Mouse (Mus musculus) midbrain, postnatal 0 days (tissue): ENCODE measurements around the gene Fyn. TPM values are rescaled to one million over a fixed set of nuclear protein-coding genes. Genes with fewer than 3 reads are reported as not detected.
A peak's percentile ranks its signal among the peaks of the same experiment; 100 is the strongest.

ENCODE experiments used
- ATAC-seq: fragments of 200-750 bp; cut with Nextera tagmentation; 2 replicates; pipeline ENCODE4 v1.8.0; 2017; ENCODE audit warnings: moderate number of reproducible peaks, mild to moderate bottlenecking, moderate TSS enrichment, moderate library complexity; ENCODE audit not compliant: low FRiP score
- DNase-seq: peaks from one replicate; pipeline ENCODE4 v3.0.0-alpha.2; 2015; ENCODE audit warnings: low spot score
- H3K27ac ChIP-seq: fragments of 300-500 bp; sonication (generic); 2 replicates; pipeline ENCODE4 v1.5.1; 2014; ENCODE audit warnings: low read depth, mild to moderate bottlenecking, low read length, mixed read lengths
- H3K27me3 ChIP-seq: fragments of 300-500 bp; sonication (generic); 2 replicates; pipeline ENCODE4 v1.6.1; 2014; ENCODE audit warnings: low read length, control low read depth, mixed read lengths; ENCODE audit not compliant: insufficient read depth
- H3K36me3 ChIP-seq: fragments of 300-500 bp; sonication (generic); 2 replicates; pipeline ENCODE4 v1.6.1; 2014; ENCODE audit warnings: low read length, control low read depth, mixed read lengths; ENCODE audit not compliant: insufficient read depth
- H3K4me1 ChIP-seq: fragments of 300-500 bp; sonication (generic); 2 replicates; pipeline ENCODE4 v1.6.1; 2014; ENCODE audit warnings: mild to moderate bottlenecking, control low read depth, antibody characterized with exemption, low read length, mixed read lengths; ENCODE audit not compliant: insufficient read depth
- H3K4me2 ChIP-seq: fragments of 300-500 bp; sonication (generic); 2 replicates; pipeline ENCODE4 v1.6.1; 2014; ENCODE audit warnings: low read depth, mild to moderate bottlenecking, low read length, mixed read lengths; ENCODE audit not compliant: poor library complexity, severe bottlenecking
- H3K4me3 ChIP-seq: fragments of 300-500 bp; sonication (generic); 2 replicates; pipeline ENCODE4 v1.5.1; 2014; ENCODE audit warnings: low read depth, mild to moderate bottlenecking, low read length, moderate library complexity
- H3K9ac ChIP-seq: fragments of 300-500 bp; sonication (generic); replicated peaks from 2 replicates; pipeline ENCODE4 v1.6.1; 2014; ENCODE audit warnings: mild to moderate bottlenecking, low read length, moderate library complexity, mixed read lengths; ENCODE audit not compliant: poor library complexity, severe bottlenecking
- H3K9me3 ChIP-seq: fragments of 300-500 bp; sonication (generic); 2 replicates; pipeline ENCODE4 v1.6.1; 2016; ENCODE audit warnings: low read length, control low read depth
- CTCF ChIP-seq: IDR thresholded peaks from 2 replicates; pipeline ENCODE4 v1.5.1; 2016; ENCODE audit warnings: antibody characterized with exemption, mild to moderate bottlenecking
- WGBS: fragments of 180-500 bp; shearing (Covaris S2); extraction: QIAGEN DNeasy Blood & Tissue Kit; methylation state at CpG from one replicate; pipeline ENCODE4 v1.1.7; 2014; 5-methylcytosine and 5-hydroxymethylcytosine counted together
- polyA plus RNA-seq: library from polyadenylated mRNA; unstranded; fragments of >200 nt; fragmentation: Nextera tagmentation; extraction: Ambion mirVana; gene quantifications from 2 replicates; pipeline ENCODE4 v1.2.1, GENCODE M21; 2015
- total RNA-seq: library from RNA; depleted of rRNA; stranded (reverse); fragments of >200 nt; gene quantifications from 2 replicates; pipeline ENCODE4 v1.2.3, GENCODE M21; 2014

Gene Fyn
- total and polyA plus RNA-seq, 2 experiments from 2014 or later, result 82.9 to 121 TPM

- TF ChIP-seq CTCF, result no peak
- H3K9me3 ChIP-seq, result no peaks in the 10 kb centered on the region
- H3K4me3 ChIP-seq, result no peak overlapping the region
- DNase-seq (no peak), ATAC-seq (no peak)
- H3K27ac ChIP-seq, result no peak overlapping the region
- no peaks in the 10 kb centered on the region for H3K27me3 ChIP-seq
- H3K9ac ChIP-seq, result no peak overlapping the region
- peaks cover 9% of the 10 kb centered on the region; the same call in 1 of the 2 replicates for H3K4me1 ChIP-seq
- peaks cover 4% of the 10 kb centered on the region; the same call in 1 of the 2 replicates for H3K36me3 ChIP-seq
- WGBS, result 62% methylated on average over 4 of the region's 4 CpGs
- H3K4me2 ChIP-seq, result no peak overlapping the region
These were observed 86.7 kb downstream of the Fyn start for GRCm38 (mm10) chr10:39455344-39455743.

DNA sequence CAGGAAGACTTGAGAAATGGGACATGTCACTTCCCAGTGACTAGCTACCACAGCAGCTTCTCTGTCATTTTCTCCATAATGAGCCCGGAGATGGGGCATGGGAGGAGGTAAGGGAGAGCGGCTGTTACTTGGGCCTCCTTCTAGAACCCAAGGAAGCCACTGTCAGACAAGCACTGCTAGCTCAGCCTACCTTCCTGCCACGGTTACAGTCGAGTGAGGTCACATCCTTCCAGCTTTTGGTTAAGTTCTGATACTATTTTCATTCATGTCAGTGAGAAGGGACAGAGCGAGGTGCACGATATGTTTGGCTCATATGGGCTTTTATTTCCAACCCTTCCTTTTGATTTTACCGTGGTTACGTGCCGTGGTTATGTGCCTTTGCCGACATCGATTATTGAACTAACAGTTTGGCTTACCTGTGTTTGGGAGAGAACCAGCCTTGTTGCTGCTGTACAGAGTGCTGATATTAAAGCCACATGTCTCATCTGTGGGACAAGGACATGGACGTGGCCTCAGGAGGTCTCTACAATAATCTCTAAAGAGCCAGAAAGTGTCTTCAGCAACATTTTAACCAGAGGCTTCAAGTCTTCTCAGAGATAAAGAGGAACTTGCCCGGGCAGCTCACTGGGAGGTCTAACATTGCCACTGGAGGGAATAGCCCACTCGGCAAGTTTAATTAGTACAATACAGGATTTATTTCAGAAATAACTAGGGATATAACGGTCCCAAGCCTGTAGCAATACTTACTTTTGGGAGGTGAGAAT is 87.4 kb downstream of the Fyn start:
- Histone ChIP-seq H3K27me3 (no peaks in the 10 kb centered on the region), H3K4me3 (no peak overlapping the region), H3K36me3 (peaks cover 4% of the 10 kb centered on the region; the same call in 1 of the 2 replicates), H3K27ac (no peak overlapping the region), H3K9me3 (no peaks in the 10 kb centered on the region), H3K4me2 (no peak overlapping the region), H3K4me1 (peaks cover 11% of the 10 kb centered on the region; the same call in 1 of the 2 replicates), H3K9ac (no peak overlapping the region)
- no peak for TF ChIP-seq CTCF
- no peak for DNase-seq
- no peak for ATAC-seq
- 85% methylated on average over 15 of the region's 15 CpGs for WGBS

DNA sequence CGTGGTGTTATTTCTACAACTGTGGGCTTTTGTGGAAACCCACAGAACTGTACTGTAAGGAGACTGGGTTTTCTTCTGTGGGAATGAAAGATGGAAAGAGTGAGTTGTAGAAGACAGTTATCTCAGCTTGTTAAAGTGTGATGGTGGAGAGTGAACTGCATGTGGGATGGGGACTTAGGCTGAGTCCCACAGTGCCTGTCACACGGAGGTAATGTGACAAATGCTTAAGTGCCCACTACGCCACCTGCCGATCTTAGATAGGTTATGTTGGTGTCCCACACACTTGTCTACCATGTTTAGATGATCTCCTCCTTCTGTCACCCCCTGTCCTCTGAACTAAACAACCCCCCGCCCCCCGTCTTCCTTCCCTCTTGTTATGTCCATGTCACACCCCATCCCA is 88.1 kb downstream of the Fyn start:
- 91% methylated on average over 6 of the region's 6 CpGs for WGBS
- Histone ChIP-seq H3K4me1 (peaks cover 13% of the 10 kb centered on the region; the same call in 1 of the 2 replicates), H3K4me2 (no peak overlapping the region), H3K9me3 (no peaks in the 10 kb centered on the region), H3K9ac (no peak overlapping the region), H3K27ac (no peak overlapping the region), H3K27me3 (no peaks in the 10 kb centered on the region), H3K36me3 (peaks cover 4% of the 10 kb centered on the region; the same call in 1 of the 2 replicates), H3K4me3 (no peak overlapping the region)
- DNase-seq, result no peak
- no peak for ATAC-seq
- no peak for TF ChIP-seq CTCF

DNA sequence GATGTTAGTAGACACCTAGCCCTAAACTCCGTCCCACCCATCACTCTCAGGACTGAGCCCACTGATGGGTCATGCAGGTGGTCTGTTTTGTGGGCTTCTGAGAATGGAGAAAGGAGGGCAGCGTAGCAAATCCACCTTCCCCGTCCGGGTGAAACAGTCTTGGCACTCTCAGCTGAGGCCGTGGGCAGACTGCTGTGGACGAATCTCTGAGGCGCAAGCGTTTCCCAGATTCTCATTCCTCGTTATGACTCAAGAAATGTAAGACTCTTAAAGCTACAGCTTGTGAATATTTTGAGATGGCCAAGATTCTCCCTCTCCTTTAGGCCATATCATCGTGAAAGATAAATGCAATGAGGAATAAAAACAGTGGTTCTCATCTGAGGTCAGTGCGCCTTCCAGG is 88.6 kb downstream of the Fyn start:
- ATAC-seq (no peak), DNase-seq (no peak)
- no peak for TF ChIP-seq CTCF
- Histone ChIP-seq H3K4me1 (peaks cover 17% of the 10 kb centered on the region; the same call in 1 of the 2 replicates), H3K27ac (no peak overlapping the region), H3K9ac (no peak overlapping the region), H3K36me3 (peaks cover 4% of the 10 kb centered on the region; the same call in 1 of the 2 replicates), H3K9me3 (no peaks in the 10 kb centered on the region), H3K27me3 (no peaks in the 10 kb centered on the region), H3K4me3 (no peak overlapping the region), H3K4me2 (no peak overlapping the region)
- 78% methylated on average over 11 of the region's 11 CpGs for WGBS

DNA sequence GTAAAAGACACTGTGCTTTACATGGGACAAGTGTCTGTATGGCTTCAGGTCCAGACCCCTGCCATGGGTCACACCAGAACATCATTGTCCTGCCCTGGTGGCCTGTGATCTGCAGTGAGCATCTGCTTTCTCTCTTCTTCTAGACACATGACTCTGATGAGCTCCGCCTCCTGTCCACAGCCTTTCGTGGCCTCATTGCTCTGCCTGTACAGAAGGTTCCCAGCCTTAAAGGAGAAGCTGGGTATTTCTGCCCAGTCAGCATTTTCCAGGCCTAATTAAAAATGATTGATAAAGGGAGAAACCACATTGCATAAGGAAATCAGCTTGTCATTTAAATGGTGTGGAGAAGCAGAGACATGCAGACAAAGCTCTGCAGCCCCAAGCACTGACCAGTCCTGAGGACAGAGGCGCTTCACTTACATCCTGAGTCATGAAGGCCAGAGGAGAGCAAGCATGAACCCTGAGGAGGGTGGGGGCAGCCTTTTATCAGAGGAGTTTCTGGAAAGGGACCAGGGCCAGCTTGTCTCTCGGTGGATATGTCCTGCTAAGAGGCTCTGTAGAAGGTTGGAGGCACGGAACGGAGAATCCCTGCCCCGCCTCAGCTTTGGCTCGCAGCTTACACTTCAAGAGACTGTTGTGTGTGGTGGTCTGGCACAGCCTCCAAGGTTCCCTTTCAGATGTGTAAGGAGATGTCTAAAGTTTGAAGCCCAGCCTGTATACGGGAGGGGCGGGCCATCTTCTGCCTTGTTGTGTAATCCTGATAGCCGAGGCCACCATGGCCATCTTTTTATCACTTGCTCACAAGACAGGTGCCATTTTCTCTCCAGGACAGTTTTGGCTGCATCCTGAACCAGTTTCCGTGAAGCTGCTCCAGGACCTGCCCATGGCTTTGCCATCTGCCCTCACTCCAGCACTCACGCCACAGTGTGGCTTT is 90.4 kb downstream of the Fyn start:
- no peak overlapping the region for H3K27ac ChIP-seq
- WGBS, result 68% methylated on average over 13 of the region's 13 CpGs
- DNase-seq, result peak; percentile 52
- ATAC-seq, result peak; percentile 34; the same call in 1 of the 2 replicates
- H3K4me1 ChIP-seq, result peaks cover 24% of the 10 kb centered on the region; the same call in 1 of the 2 replicates
- no peaks in the 10 kb centered on the region for H3K9me3 ChIP-seq
- TF ChIP-seq CTCF, result no peak
- no peak overlapping the region for H3K9ac ChIP-seq
- H3K27me3 ChIP-seq, result no peaks in the 10 kb centered on the region
- H3K36me3 ChIP-seq, result peaks cover 4% of the 10 kb centered on the region; the same call in 1 of the 2 replicates
- H3K4me3 ChIP-seq, result no peak overlapping the region
- H3K4me2 ChIP-seq, result no peak overlapping the region
